Mouse (Mus musculus): ENCODE data around the gene N4bp2.

- TF ChIP-seq POLR2A (IDR thresholded peaks at IDR 0.05; ENCODE audit: control insufficient read depth in 1 of 2, insufficient read depth in 1 of 2, low read depth in 1 of 2, low read length in 2 of 2, poor library complexity in 1 of 2): no peak
- no peak for TF ChIP-seq KAT2A (conservative IDR thresholded peaks at IDR 0.05; ENCODE audit: low read depth, low read length)
- TF ChIP-seq JUND (IDR thresholded peaks at IDR 0.05; ENCODE audit: low read depth, low read length): no peak
- no peak for TF ChIP-seq NRF1 (IDR thresholded peaks at IDR 0.05; ENCODE audit: insufficient read depth, low read depth, low read length, poor library complexity, severe bottlenecking)
- no peak for TF ChIP-seq TAL1 (IDR thresholded peaks at IDR 0.05; ENCODE audit: low read length)
- TF ChIP-seq CTCF (IDR thresholded peaks at IDR 0.05 in 2 of 3, conservative IDR thresholded peaks at IDR 0.05 in 1 of 3; ENCODE audit: control insufficient read depth in 1 of 3, insufficient read depth in 1 of 3, low read depth in 2 of 3, low read length in 3 of 3, poor library complexity in 1 of 3, severe bottlenecking in 1 of 3): no peak
Observed at GRCm38 (mm10) chr5:65858898-65859297, 95.6 kb downstream of the N4bp2 start.

Measured in MEL (cell line).